Mouse (Mus musculus): Measurements from ENCODE around the gene Eva1b. TPM values are rescaled to one million over a fixed set of nuclear protein-coding genes. Genes with fewer than 3 reads are reported as not detected.
A peak's percentile ranks its signal among the peaks of the same experiment; 100 is the strongest.

Gene Eva1b
- polyA plus RNA-seq, 1 experiment from 2014 or later, result 18.6 TPM

DNA sequence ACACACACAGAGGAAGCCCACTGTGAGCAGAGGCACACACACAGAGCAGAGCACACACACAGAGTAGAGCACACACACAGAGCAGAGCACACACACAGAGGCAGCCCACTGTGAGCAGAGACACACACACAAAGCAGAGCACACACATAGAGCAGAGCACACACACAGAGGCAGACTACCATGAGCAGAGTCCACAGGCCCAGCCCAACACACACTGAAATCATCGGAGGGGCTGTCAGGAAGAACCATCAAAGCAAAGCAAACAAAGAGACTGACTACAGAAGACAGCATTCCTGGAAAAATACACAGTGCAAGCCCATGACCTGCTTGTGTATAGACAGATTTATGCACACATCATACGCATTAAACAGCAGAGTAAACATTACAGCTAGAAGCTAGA, 8.3 kb downstream of the Eva1b start:
- no peak overlapping the region for H3K4me2 ChIP-seq (ENCODE audit: low read depth, low read length, severe bottlenecking)
- no peak overlapping the region for H3K4me3 ChIP-seq (ENCODE audit: low read depth, low read length)
- no peaks in the 10 kb centered on the region; the same call in 1 of the 2 replicates for H3K27me3 ChIP-seq (ENCODE audit: control insufficient read depth, insufficient read depth, low read length)
- ATAC-seq (replicated peaks; ENCODE audit: low FRiP score), result no peak
- no peak overlapping the region for H3K27ac ChIP-seq (ENCODE audit: low read depth, low read length)
- H3K4me1 ChIP-seq (replicated peaks; ENCODE audit: control insufficient read depth, insufficient read depth, low read length), result no peaks in the 10 kb centered on the region
- WGBS, result 77% methylated on average over 2 of the region's 2 CpGs
- no peaks in the 10 kb centered on the region for H3K36me3 ChIP-seq (ENCODE audit: control insufficient read depth, insufficient read depth, low read length)
- H3K9ac ChIP-seq (ENCODE audit: low read length), result no peak overlapping the region
- no peaks in the 10 kb centered on the region for H3K9me3 ChIP-seq (ENCODE audit: control insufficient read depth, low read length)
- peak; percentile 45 for DNase-seq (ENCODE audit: low spot score)

DNA sequence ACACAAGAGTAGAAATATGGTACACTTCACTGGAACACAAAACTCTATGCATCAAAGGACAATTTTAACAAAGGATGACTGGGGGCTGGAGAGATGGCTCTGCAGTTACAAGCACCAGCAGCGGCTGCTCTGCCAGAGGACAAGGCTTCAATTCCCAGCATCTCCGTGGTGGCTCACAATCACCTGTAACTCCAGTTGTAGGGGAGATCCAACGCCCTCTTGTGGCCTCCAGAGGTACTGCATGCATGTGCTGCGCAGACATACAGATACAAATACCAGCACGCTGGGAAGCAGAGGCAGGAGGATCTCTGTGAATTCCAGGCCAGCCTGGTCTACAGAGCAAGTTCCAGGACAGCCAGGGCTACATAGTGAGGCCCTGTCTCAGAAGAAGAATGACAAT, 9.1 kb downstream of the Eva1b start:
- 62% methylated on average over 5 of the region's 5 CpGs for WGBS
- Histone ChIP-seq H3K4me2 (ENCODE audit: low read depth, low read length, severe bottlenecking) (no peak overlapping the region), H3K4me1 (replicated peaks; ENCODE audit: control insufficient read depth, insufficient read depth, low read length) (no peaks in the 10 kb centered on the region), H3K9me3 (ENCODE audit: control insufficient read depth, low read length) (no peaks in the 10 kb centered on the region), H3K27ac (ENCODE audit: low read depth, low read length) (no peak overlapping the region), H3K27me3 (ENCODE audit: control insufficient read depth, insufficient read depth, low read length) (no peaks in the 10 kb centered on the region), H3K4me3 (ENCODE audit: low read depth, low read length) (no peak overlapping the region), H3K9ac (ENCODE audit: low read length) (no peak overlapping the region), H3K36me3 (ENCODE audit: control insufficient read depth, insufficient read depth, low read length) (no peaks in the 10 kb centered on the region)
- ATAC-seq (replicated peaks; ENCODE audit: low FRiP score) (no peak), DNase-seq (ENCODE audit: low spot score) (peak; percentile 60)

- H3K4me1 ChIP-seq (replicated peaks; ENCODE audit: control insufficient read depth, insufficient read depth, low read length), result 0 out of 2 replicates have a peak, but pooled peaks cover 2% of the 10 kb centered on the region
- no peaks in the 10 kb centered on the region for H3K36me3 ChIP-seq (ENCODE audit: control insufficient read depth, insufficient read depth, low read length)
- H3K4me3 ChIP-seq (ENCODE audit: low read depth, low read length), result no peak overlapping the region
- no peak overlapping the region for H3K9ac ChIP-seq (ENCODE audit: low read length)
- no peak for ATAC-seq (replicated peaks; ENCODE audit: low FRiP score)
- no peaks in the 10 kb centered on the region for H3K9me3 ChIP-seq (ENCODE audit: control insufficient read depth, low read length)
- no peaks in the 10 kb centered on the region for H3K27me3 ChIP-seq (ENCODE audit: control insufficient read depth, insufficient read depth, low read length)
- 83% methylated on average over 6 of the region's 6 CpGs for WGBS
- no peak overlapping the region for H3K27ac ChIP-seq (ENCODE audit: low read depth, low read length)
- peak; percentile 30 for DNase-seq (ENCODE audit: low spot score)
- no peak overlapping the region for H3K4me2 ChIP-seq (ENCODE audit: low read depth, low read length, severe bottlenecking)
Measured at GRCm38 (mm10) chr4:126157562-126157961, 10.0 kb downstream of the Eva1b start.

DNA sequence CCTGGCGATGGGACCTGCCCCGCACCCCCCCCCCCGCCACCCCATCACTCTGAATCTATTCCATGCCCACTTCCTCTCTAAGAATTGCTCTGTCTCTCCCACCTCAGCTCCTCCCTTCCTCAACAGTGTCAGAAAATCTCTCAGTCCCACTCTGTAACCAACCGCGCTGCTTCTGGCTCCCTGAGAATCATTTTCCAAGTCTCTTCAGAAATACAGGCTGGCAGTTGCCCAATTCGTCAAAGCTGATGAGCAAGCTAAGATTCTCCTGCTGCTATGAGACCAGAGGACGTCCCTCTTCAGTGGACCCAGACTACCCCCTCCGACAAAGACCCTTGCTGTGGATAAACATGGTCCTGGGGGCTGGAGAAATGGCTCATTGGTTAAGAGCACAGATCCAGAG, 11.9 kb downstream of the Eva1b start:
- Histone ChIP-seq H3K36me3 (ENCODE audit: control insufficient read depth, insufficient read depth, low read length) (no peaks in the 10 kb centered on the region), H3K4me1 (replicated peaks; ENCODE audit: control insufficient read depth, insufficient read depth, low read length) (peaks cover 7% of the 10 kb centered on the region; the same call in 1 of the 2 replicates), H3K9ac (ENCODE audit: low read length) (no peak overlapping the region), H3K4me2 (ENCODE audit: low read depth, low read length, severe bottlenecking) (no peak overlapping the region), H3K27me3 (ENCODE audit: control insufficient read depth, insufficient read depth, low read length) (no peaks in the 10 kb centered on the region), H3K9me3 (ENCODE audit: control insufficient read depth, low read length) (no peaks in the 10 kb centered on the region), H3K4me3 (ENCODE audit: low read depth, low read length) (no peak overlapping the region), H3K27ac (ENCODE audit: low read depth, low read length) (no peak overlapping the region)
- ATAC-seq (replicated peaks; ENCODE audit: low FRiP score) (no peak), DNase-seq (ENCODE audit: low spot score) (peak; percentile 45)
- 81% methylated on average over 8 of the region's 8 CpGs for WGBS

GRCm38 (mm10) chr4:126160981-126161380, 13.4 kb downstream of the Eva1b start:
- Histone ChIP-seq H3K9ac (ENCODE audit: low read length) (no peak overlapping the region), H3K4me3 (ENCODE audit: low read depth, low read length) (no peak overlapping the region), H3K36me3 (ENCODE audit: control insufficient read depth, insufficient read depth, low read length) (peaks cover under 1% of the 10 kb centered on the region; the same call in 1 of the 2 replicates), H3K4me1 (replicated peaks; ENCODE audit: control insufficient read depth, insufficient read depth, low read length) (peaks cover 7% of the 10 kb centered on the region; the same call in 1 of the 2 replicates), H3K4me2 (ENCODE audit: low read depth, low read length, severe bottlenecking) (no peak overlapping the region), H3K9me3 (ENCODE audit: control insufficient read depth, low read length) (no peaks in the 10 kb centered on the region), H3K27ac (ENCODE audit: low read depth, low read length) (no peak overlapping the region), H3K27me3 (ENCODE audit: control insufficient read depth, insufficient read depth, low read length) (no peaks in the 10 kb centered on the region)
- ATAC-seq (replicated peaks; ENCODE audit: low FRiP score) (no peak), DNase-seq (ENCODE audit: low spot score) (no peak)
- WGBS, result 87% methylated on average over 8 of the region's 8 CpGs

DNA sequence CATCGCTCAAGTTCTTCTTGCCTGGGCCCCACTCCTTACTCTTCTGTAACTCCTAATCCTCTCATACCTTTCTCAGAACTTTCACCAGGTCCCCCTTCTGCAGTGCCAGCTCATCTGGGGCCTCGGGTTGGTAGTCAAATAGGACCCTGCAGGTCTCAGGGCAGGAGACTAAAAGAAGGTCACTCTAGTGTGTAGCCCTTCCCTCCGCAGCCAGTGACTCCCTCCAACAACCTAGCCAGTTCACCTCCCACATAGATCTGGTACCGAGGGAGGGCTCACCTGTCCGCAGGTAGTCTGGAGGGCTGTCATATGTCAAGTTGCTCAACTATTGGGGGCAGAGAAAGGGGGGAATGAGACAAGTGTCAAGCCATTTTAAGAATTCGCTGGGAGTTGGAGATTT, 13.9 kb downstream of the Eva1b start:
- Histone ChIP-seq H3K9ac (ENCODE audit: low read length) (no peak overlapping the region), H3K9me3 (ENCODE audit: control insufficient read depth, low read length) (no peaks in the 10 kb centered on the region), H3K27ac (ENCODE audit: low read depth, low read length) (no peak overlapping the region), H3K27me3 (ENCODE audit: control insufficient read depth, insufficient read depth, low read length) (no peaks in the 10 kb centered on the region), H3K4me3 (ENCODE audit: low read depth, low read length) (no peak overlapping the region), H3K4me2 (ENCODE audit: low read depth, low read length, severe bottlenecking) (no peak overlapping the region), H3K4me1 (replicated peaks; ENCODE audit: control insufficient read depth, insufficient read depth, low read length) (peaks cover 7% of the 10 kb centered on the region; the same call in 1 of the 2 replicates), H3K36me3 (ENCODE audit: control insufficient read depth, insufficient read depth, low read length) (peaks cover 4% of the 10 kb centered on the region; the same call in 1 of the 2 replicates)
- DNase-seq (ENCODE audit: low spot score), result peak; percentile 47
- no peak for ATAC-seq (replicated peaks; ENCODE audit: low FRiP score)
- 88% methylated on average over 6 of the region's 6 CpGs for WGBS

DNA sequence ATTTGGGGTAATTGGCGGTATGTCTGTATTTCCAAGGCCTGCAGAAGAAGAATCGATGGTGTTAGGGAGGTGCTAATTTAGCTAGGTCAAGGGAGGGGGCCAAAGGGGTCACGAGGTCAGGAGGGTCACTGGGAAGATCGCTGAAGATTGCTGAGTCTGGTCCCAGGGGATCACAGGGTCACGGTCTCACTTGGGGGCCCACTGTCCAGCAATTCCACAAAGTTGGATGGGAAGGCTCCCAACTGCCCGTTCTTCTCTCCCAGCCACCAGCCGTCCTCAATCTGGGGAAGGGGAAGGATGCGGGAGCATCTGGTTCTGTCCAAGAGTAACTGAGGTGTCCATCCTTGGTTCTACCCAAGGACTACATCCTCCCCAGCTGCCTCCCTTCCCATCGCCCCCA, 14.4 kb downstream of the Eva1b start:
- no peak; the same call in none of the 2 replicates for ATAC-seq (replicated peaks; ENCODE audit: low FRiP score)
- WGBS, result 69% methylated on average over 9 of the region's 9 CpGs
- no peaks in the 10 kb centered on the region for H3K9me3 ChIP-seq (ENCODE audit: control insufficient read depth, low read length)
- H3K4me3 ChIP-seq (ENCODE audit: low read depth, low read length), result no peak overlapping the region
- H3K27ac ChIP-seq (ENCODE audit: low read depth, low read length), result no peak overlapping the region
- DNase-seq (ENCODE audit: low spot score), result no peak
- H3K4me1 ChIP-seq (replicated peaks; ENCODE audit: control insufficient read depth, insufficient read depth, low read length), result peaks cover 7% of the 10 kb centered on the region; the same call in 1 of the 2 replicates
- H3K36me3 ChIP-seq (ENCODE audit: control insufficient read depth, insufficient read depth, low read length), result peaks cover 4% of the 10 kb centered on the region
- no peaks in the 10 kb centered on the region for H3K27me3 ChIP-seq (ENCODE audit: control insufficient read depth, insufficient read depth, low read length)
- H3K9ac ChIP-seq (ENCODE audit: low read length), result no peak overlapping the region; the same call in 1 of the 2 replicates
- no peak overlapping the region for H3K4me2 ChIP-seq (ENCODE audit: low read depth, low read length, severe bottlenecking)

DNA sequence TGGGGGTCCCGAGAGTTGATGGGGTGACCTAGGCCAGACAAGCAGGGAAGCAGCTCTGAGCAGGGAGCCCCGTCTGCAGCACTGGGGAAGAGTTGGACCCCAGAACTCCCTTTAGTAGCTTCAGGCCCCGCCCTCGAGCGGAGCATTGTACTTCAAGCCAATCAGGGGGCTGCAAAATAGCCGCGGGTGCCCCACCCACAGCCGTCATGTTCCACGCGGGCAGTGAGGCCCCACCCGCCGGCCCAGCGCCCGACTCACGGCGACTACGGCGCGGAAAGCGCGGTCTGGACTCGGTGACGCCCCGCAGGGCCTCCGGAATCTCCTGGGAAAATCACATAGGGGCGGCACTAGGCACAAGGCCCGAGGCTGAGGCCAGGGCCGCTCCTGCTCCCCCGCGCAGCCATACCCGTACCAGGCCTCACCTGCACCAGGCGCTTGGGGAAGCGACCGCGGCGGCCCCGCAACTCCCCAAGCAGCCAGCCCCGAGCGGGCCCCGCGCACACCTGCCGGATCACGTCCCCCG, 15.1 kb downstream of the Eva1b start:
- Histone ChIP-seq H3K4me2 (ENCODE audit: low read depth, low read length, severe bottlenecking) (peak overlapping the region; percentile 99), H3K36me3 (ENCODE audit: control insufficient read depth, insufficient read depth, low read length) (peaks cover 4% of the 10 kb centered on the region), H3K27ac (ENCODE audit: low read depth, low read length) (no peak overlapping the region), H3K9me3 (ENCODE audit: control insufficient read depth, low read length) (no peaks in the 10 kb centered on the region), H3K27me3 (ENCODE audit: control insufficient read depth, insufficient read depth, low read length) (no peaks in the 10 kb centered on the region), H3K4me1 (replicated peaks; ENCODE audit: control insufficient read depth, insufficient read depth, low read length) (peaks cover 7% of the 10 kb centered on the region; the same call in 1 of the 2 replicates), H3K9ac (ENCODE audit: low read length) (peak overlapping the region; percentile 68), H3K4me3 (ENCODE audit: low read depth, low read length) (peak overlapping the region; percentile 47)
- peak; percentile 93 for ATAC-seq (replicated peaks; ENCODE audit: low FRiP score)
- peak; percentile 90 for DNase-seq (ENCODE audit: low spot score)
- WGBS, result under 1% methylated on average over 44 of the region's 44 CpGs

- H3K4me2 ChIP-seq (ENCODE audit: low read depth, low read length, severe bottlenecking), result peak within 1 kb of the TSS; percentile 99
- H3K4me3 ChIP-seq (ENCODE audit: low read depth, low read length), result peak within 1 kb of the TSS; percentile 47
- H3K36me3 ChIP-seq (ENCODE audit: control insufficient read depth, insufficient read depth, low read length), result peaks cover 4% of the 10 kb centered on the region
- no peaks in the 10 kb centered on the region for H3K27me3 ChIP-seq (ENCODE audit: control insufficient read depth, insufficient read depth, low read length)
- H3K9me3 ChIP-seq (ENCODE audit: control insufficient read depth, low read length), result no peaks in the 10 kb centered on the region
- H3K27ac ChIP-seq (ENCODE audit: low read depth, low read length), result no peak within 1 kb of the TSS
- H3K9ac ChIP-seq (ENCODE audit: low read length), result peak within 1 kb of the TSS; percentile 68
- peak; percentile 61 for ATAC-seq (replicated peaks; ENCODE audit: low FRiP score)
- WGBS, result 5% methylated on average over 22 of the region's 22 CpGs
- DNase-seq (ENCODE audit: low spot score), result peak; percentile 62
- peaks cover 7% of the 10 kb centered on the region; the same call in 1 of the 2 replicates for H3K4me1 ChIP-seq (replicated peaks; ENCODE audit: control insufficient read depth, insufficient read depth, low read length)
Measured at GRCm38 (mm10) chr4:126163067-126163659, 15.6 kb downstream of the Eva1b start, which contains the start of gene Sh3d21. Gene Sh3d21 (minus strand): TSS chr4:126163491.

All from forebrain, embryonic 11.5 days (tissue).